Mouse (Mus musculus) macrophage (primary cell): ENCODE data around the gene Zdhhc21. TPM values are rescaled to one million over a fixed set of nuclear protein-coding genes. Genes with fewer than 3 reads are reported as not detected.

Source experiments
- H3K27ac ChIP-seq: fragments of 350-480 bp; formaldehyde crosslinking; 2 replicates; pipeline ENCODE4 v1.9.0; 2021
- H3K36me3 ChIP-seq: fragments of 350-480 bp; formaldehyde crosslinking; 2 replicates; pipeline ENCODE4 v1.9.0; 2021; ENCODE audit errors: inconsistent target
- H3K4me3 ChIP-seq: fragments of 350-480 bp; formaldehyde crosslinking; 2 replicates; pipeline ENCODE4 v1.9.0; 2021; ENCODE audit errors: inconsistent target
- H3K79me2 ChIP-seq: fragments of 350-480 bp; formaldehyde crosslinking; 2 replicates; pipeline ENCODE4 v1.9.0; 2021; ENCODE audit errors: inconsistent target
- WGBS: methylation state at CpG from one replicate; pipeline ENCODE4 v1.1.7; 2026; ENCODE audit warnings: inconsistent platforms; ENCODE audit not compliant: missing documents; 5-methylcytosine and 5-hydroxymethylcytosine counted together
- polyA plus RNA-seq: library from polyadenylated mRNA; stranded (reverse); fragments of 250-400 nt; gene quantifications from 3 replicates; pipeline ENCODE4 v1.2.4, GENCODE M21; 2018; ENCODE audit warnings: inconsistent platforms

Zdhhc21 gene
- polyA plus RNA-seq, 1 experiment from 2014 or later: 9.2 TPM

- Histone ChIP-seq H3K4me3 (no peak overlapping the region), H3K36me3 (no peaks in the 10 kb centered on the region), H3K79me2 (no peaks in the 10 kb centered on the region), H3K27ac (no peak overlapping the region)
- WGBS: 91% methylated on average over 11 of the region's 11 CpGs
These were observed 94.1 kb downstream of the Zdhhc21 start for GRCm38 (mm10) chr4:82765513-82766216.

GRCm38 (mm10) chr4:82763586-82763985 is 96.2 kb downstream of the Zdhhc21 start:
- Histone ChIP-seq H3K27ac (no peak overlapping the region), H3K4me3 (no peak overlapping the region), H3K36me3 (no peaks in the 10 kb centered on the region), H3K79me2 (no peaks in the 10 kb centered on the region)
- 87% methylated on average over 5 of the region's 5 CpGs for WGBS

GRCm38 (mm10) chr4:82762430-82763119 is 97.2 kb downstream of the Zdhhc21 start:
- H3K36me3 ChIP-seq: no peaks in the 10 kb centered on the region
- no peak overlapping the region for H3K4me3 ChIP-seq
- H3K27ac ChIP-seq: no peak overlapping the region
- H3K79me2 ChIP-seq: no peaks in the 10 kb centered on the region
- 74% methylated on average over 9 of the region's 10 CpGs for WGBS

- Histone ChIP-seq H3K36me3 (no peaks in the 10 kb centered on the region), H3K27ac (no peak overlapping the region), H3K4me3 (no peak overlapping the region), H3K79me2 (no peaks in the 10 kb centered on the region)
- 79% methylated on average over 3 of the region's 3 CpGs for WGBS
These were observed 103.5 kb downstream of the Zdhhc21 start for GRCm38 (mm10) chr4:82756295-82756626.

- Histone ChIP-seq H3K36me3 (no peaks in the 10 kb centered on the region), H3K4me3 (no peak overlapping the region), H3K27ac (no peak overlapping the region), H3K79me2 (no peaks in the 10 kb centered on the region)
- WGBS: 72% methylated on average over 3 of the region's 3 CpGs
These were observed 104.0 kb downstream of the Zdhhc21 start for GRCm38 (mm10) chr4:82755616-82756294.

Other genes with a start within 250 kb of the Zdhhc21 start
- gene Nfib, start 154.2 kb downstream of the Zdhhc21 start, polyA plus RNA-seq: not detected in 3 replicates
- gene Cer1, start 25.2 kb upstream of the Zdhhc21 start, polyA plus RNA-seq: not detected in 3 replicates
- not detected in 3 replicates for gene Frem1, start 192.4 kb upstream of the Zdhhc21 start, polyA plus RNA-seq